Mouse (Mus musculus) heart, postnatal 0 days (tissue): Measurements from ENCODE around the gene Zfp39.

Source experiments
- CTCF ChIP-seq: IDR thresholded peaks from 2 replicates; pipeline ENCODE4 v1.5.1; 2016; ENCODE audit warnings: antibody characterized with exemption, control low read depth, low read depth
- EP300 ChIP-seq: IDR thresholded peaks from 2 replicates; pipeline ENCODE4 v1.6.1; 2016; ENCODE audit warnings: antibody characterized with exemption, low read depth

DNA sequence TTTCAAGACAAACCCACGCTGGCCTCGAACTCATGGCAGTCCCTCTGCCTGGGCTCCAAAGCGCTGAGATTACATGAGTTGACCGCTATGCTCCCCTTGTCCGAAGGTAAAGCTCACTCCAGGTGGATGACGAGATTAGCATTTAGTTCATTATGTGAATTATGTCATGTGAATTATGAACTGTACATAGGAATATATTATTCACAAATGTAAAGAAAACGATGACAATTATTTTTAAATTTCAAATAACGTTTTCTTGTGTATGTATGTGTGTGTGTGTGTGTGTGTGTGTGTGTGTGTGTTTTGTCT, 339 bp upstream of the Zfp39 start:
- TF ChIP-seq CTCF (no peak), EP300 (no peak)
